Mouse (Mus musculus): Measurements from ENCODE around the gene Fgf11. TPM values are rescaled to one million over a fixed set of nuclear protein-coding genes. Genes with fewer than 3 reads are reported as not detected.
A peak's percentile ranks its signal among the peaks of the same experiment; 100 is the strongest.

Fgf11 gene
- polyA plus RNA-seq, 1 experiment from 2014 or later: 0.21 TPM

DNA sequence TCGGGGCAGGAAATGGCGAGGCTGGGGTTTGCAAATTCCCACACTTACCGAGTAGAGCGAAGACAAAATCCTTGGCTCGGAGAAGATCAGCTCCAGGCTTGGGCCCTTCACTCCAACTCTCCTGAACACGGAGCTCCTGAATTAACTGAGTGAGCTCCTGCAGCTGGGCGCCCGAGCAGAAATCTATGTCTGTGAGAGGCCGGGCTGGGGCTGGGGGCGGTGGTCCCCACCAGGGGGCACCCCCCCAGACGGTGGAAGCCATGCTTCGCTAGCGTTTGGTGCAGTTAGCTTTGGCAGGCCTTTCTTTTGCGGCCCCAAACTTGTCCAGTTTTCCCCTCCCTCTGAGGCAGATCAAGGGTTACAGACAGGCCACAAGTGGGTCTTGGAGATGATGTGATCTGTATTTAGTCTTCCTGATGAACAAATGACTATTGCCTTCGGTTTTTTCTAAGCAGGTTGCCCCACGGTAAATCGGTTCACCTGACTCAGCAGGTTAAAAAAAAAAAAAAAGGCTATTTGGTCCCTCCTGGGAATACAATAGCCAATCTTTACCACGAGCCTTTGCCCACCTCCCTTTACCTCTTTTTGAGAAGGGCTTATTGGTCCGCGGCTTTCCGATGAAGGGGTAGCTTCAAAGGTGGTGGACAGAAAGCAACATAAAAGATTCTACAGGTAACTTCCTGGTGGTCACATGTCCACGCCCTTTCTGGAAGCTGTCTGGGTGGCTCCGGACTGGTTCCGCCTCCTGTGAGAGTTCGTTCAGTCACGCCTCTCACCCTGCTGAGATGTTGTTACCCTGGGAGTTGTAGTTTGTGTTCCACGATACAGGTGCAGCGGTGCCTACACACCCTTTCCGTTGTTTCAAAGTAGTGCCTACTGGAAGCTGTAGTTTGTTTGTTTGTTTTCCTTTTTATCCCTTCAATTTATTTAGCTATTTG is 3.6 kb upstream of the Fgf11 start, which contains the start of gene Tmem102:
Gene Tmem102, minus strand, starts transcription at position 653 of the 938 bp plus-strand sequence.
- Histone ChIP-seq H3K4me3 (ENCODE audit: low read depth, low read length) (peak within 1 kb of the TSS; percentile 11; the same call in 1 of the 2 replicates), H3K4me1 (ENCODE audit: control insufficient read depth, low read depth, low read length) (peaks cover 37% of the 10 kb centered on the region), H3K36me3 (ENCODE audit: control insufficient read depth, insufficient read depth) (no peaks in the 10 kb centered on the region), H3K4me2 (ENCODE audit: low read depth, low read length) (peak within 1 kb of the TSS; percentile 78; the same call in 1 of the 2 replicates), H3K9ac (ENCODE audit: low read depth, low read length) (no peak within 1 kb of the TSS), H3K9me3 (replicated peaks; ENCODE audit: control insufficient read depth, low read length) (no peaks in the 10 kb centered on the region), H3K27ac (ENCODE audit: low read length) (no peak within 1 kb of the TSS), H3K27me3 (ENCODE audit: control insufficient read depth, insufficient read depth, low read depth, low read length) (peaks cover 65% of the 10 kb centered on the region)
- no peak for ATAC-seq (ENCODE audit: low read depth)
- WGBS (ENCODE audit: insufficient replicate concordance): 22% methylated on average over 29 of the region's 29 CpGs

DNA sequence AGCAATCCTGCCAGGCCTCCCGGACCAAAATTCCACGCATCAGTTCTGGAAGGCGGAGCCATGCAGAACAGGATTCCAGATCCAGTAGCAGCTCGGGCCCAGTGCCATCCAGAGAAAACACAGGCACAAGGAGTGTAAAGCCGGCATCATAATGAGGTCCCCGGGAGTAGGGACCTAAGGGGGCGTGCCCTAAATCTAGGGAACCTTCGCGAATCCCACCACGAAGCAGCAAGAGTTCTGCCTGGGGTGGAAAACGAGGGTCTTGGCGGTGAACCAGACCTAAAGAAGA is 2.9 kb upstream of the Fgf11 start:
- no peaks in the 10 kb centered on the region for H3K9me3 ChIP-seq (replicated peaks; ENCODE audit: control insufficient read depth, low read length)
- no peak overlapping the region for H3K9ac ChIP-seq (ENCODE audit: low read depth, low read length)
- H3K36me3 ChIP-seq (ENCODE audit: control insufficient read depth, insufficient read depth): no peaks in the 10 kb centered on the region
- H3K4me3 ChIP-seq (ENCODE audit: low read depth, low read length): no peak overlapping the region
- H3K27me3 ChIP-seq (ENCODE audit: control insufficient read depth, insufficient read depth, low read depth, low read length): peaks cover 71% of the 10 kb centered on the region
- no peak overlapping the region for H3K27ac ChIP-seq (ENCODE audit: low read length)
- peaks cover 37% of the 10 kb centered on the region for H3K4me1 ChIP-seq (ENCODE audit: control insufficient read depth, low read depth, low read length)
- H3K4me2 ChIP-seq (ENCODE audit: low read depth, low read length): peak overlapping the region; percentile 78; the same call in 1 of the 2 replicates
- WGBS (ENCODE audit: insufficient replicate concordance): 23% methylated on average over 12 of the region's 12 CpGs
- ATAC-seq (ENCODE audit: low read depth): no peak

DNA sequence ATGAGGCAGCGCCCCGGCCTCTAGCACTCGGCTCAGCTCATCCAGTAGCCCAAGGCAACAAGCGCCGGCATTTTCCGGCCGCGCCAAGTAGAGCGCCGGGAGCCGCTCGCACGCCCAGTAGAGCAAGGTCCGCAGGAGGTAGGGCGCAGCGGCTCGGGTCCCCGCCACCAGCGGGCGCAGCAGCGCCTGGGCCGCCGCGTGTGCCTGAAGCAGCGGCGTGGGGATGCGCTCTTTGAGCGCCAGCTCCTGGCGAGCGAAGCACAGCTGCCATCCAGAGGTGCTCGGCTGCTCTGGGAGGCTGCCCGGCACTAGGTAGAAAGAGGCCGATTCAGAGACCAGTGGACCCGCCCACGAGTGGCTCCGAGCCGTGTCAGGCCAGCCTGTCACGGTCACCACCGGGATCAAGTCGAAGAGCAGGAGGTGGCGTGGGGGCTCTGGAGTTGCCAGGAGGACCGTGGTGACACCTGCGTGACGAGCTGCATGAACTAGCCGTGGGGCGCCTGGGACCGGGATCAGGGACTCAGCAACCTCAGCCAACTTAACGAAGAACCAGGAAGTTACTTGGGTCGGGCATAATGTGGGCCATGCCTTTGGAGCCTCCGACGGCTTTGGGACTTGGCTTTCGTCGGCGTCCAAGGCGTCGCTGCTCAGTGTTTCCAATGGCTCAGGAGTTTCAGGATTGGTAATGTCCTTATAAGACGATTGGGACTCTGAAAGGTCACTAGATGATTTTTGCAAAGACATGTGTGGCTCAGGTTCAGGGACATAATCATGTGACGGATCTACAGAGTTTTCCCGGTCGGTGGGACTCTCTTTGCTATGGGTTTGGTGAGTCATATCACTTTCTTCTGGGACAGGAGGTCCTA is 2.4 kb upstream of the Fgf11 start:
- peak overlapping the region; percentile 29; the same call in 1 of the 2 replicates for H3K27ac ChIP-seq (ENCODE audit: low read length)
- peak overlapping the region; percentile 57 for H3K4me3 ChIP-seq (ENCODE audit: low read depth, low read length)
- peak overlapping the region; percentile 78 for H3K4me2 ChIP-seq (ENCODE audit: low read depth, low read length)
- H3K9me3 ChIP-seq (replicated peaks; ENCODE audit: control insufficient read depth, low read length): no peaks in the 10 kb centered on the region
- H3K4me1 ChIP-seq (ENCODE audit: control insufficient read depth, low read depth, low read length): peaks cover 37% of the 10 kb centered on the region
- WGBS (ENCODE audit: insufficient replicate concordance): 3% methylated on average over 60 of the region's 60 CpGs
- peak overlapping the region; percentile 41 for H3K9ac ChIP-seq (ENCODE audit: low read depth, low read length)
- H3K27me3 ChIP-seq (ENCODE audit: control insufficient read depth, insufficient read depth, low read depth, low read length): peaks cover 77% of the 10 kb centered on the region
- H3K36me3 ChIP-seq (ENCODE audit: control insufficient read depth, insufficient read depth): no peaks in the 10 kb centered on the region
- peak; percentile 72 for ATAC-seq (ENCODE audit: low read depth)

DNA sequence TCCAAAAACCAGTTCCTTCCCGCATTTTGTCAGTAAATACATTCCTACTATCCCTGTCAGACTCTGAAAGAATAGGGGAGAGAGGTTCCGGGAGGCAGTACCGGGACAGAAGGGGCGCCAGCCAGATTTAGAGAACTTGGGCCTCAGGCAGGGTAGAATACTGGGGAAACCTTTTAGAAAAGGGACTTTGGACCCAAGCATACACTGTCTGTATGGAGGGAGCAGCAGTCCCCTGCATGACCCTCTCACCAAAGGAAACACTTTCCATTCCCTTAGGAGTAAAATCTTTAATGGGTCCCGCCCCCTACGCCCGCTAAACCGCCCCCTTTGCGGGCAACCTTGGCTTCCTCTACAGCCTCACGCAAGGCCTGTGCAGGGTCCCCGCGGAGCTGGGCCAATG is 1.7 kb upstream of the Fgf11 start:
- Histone ChIP-seq H3K9me3 (replicated peaks; ENCODE audit: control insufficient read depth, low read length) (no peaks in the 10 kb centered on the region), H3K27me3 (ENCODE audit: control insufficient read depth, insufficient read depth, low read depth, low read length) (peaks cover 83% of the 10 kb centered on the region), H3K4me1 (ENCODE audit: control insufficient read depth, low read depth, low read length) (peaks cover 37% of the 10 kb centered on the region), H3K4me2 (ENCODE audit: low read depth, low read length) (peak overlapping the region; percentile 78), H3K9ac (ENCODE audit: low read depth, low read length) (peak overlapping the region; percentile 41), H3K4me3 (ENCODE audit: low read depth, low read length) (peak overlapping the region; percentile 57), H3K27ac (ENCODE audit: low read length) (peak overlapping the region; percentile 29; the same call in 1 of the 2 replicates), H3K36me3 (ENCODE audit: control insufficient read depth, insufficient read depth) (no peaks in the 10 kb centered on the region)
- peak; percentile 34 for ATAC-seq (ENCODE audit: low read depth)
- 2% methylated on average over 12 of the region's 12 CpGs for WGBS (ENCODE audit: insufficient replicate concordance)

DNA sequence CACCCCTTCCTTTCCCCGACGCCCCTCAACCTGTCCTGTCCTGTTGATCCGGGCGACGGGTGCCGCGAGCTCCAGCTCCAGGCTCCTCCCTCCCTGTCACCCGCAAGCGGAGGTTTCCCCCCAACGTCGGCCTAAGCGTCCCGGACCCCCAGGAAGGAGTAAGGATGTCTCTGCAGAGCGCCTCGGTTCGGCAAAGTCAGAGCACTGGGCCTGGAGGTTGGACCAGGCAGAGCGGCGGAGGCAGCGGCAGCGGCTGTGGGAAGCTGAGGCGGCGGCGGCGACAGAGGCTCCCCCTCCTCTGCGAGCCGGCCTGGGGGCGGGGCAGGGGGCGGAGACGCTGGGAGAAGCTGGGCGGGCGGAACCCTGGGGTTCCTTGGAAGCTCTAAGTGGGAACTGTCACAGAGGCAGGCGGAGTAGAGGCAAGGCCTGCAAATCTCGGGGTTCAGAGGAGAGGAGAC is 1.0 kb upstream of the Fgf11 start:
- peak overlapping the region; percentile 36; the same call in 1 of the 2 replicates for H3K9ac ChIP-seq (ENCODE audit: low read depth, low read length)
- H3K4me1 ChIP-seq (ENCODE audit: control insufficient read depth, low read depth, low read length): peaks cover 37% of the 10 kb centered on the region
- under 1% methylated on average over 32 of the region's 33 CpGs for WGBS (ENCODE audit: insufficient replicate concordance)

DNA sequence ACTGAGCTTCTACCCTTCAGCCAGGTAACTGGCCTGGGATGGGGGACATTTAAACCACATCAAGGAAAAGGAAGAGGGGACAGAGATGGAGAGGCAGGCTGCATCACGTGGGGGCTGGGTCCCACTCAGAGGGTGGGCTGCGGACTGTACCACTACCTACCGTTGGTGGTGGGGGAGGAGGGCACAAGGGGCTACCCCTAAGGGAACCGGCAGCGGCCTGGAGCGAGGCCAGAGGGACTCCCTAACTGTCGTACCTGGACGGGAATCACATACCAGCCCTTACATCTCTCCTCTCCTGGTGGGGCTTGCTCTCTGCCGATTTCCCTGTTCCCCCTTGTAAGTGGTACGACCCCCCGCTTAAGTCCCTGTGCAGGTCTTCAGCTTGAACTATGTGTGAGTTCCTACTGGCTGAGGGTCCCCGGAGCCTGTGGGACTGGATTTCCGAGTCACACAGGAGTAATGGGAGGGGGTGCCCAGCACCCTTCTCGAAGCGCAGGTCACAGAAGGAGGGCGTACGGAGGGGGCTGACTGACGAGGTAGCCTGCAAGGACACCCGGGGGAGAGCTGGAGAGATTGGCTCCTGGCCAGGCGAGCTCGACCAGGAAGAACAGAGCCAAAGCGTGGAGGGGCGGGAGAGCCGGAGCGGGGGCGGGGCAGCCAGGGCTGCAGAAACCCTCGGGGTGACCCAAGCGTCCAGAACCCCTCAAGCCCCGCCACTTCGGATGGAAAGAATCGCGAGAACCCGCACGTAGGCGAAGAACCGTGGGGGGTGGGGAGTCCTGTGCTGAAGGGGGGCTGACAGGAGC is 1.1 kb downstream of the Fgf11 start:
- Histone ChIP-seq H3K9me3 (replicated peaks; ENCODE audit: control insufficient read depth, low read length) (no peaks in the 10 kb centered on the region), H3K4me2 (ENCODE audit: low read depth, low read length) (peak overlapping the region; percentile 51), H3K27me3 (ENCODE audit: control insufficient read depth, insufficient read depth, low read depth, low read length) (peaks cover 96% of the 10 kb centered on the region), H3K9ac (ENCODE audit: low read depth, low read length) (no peak overlapping the region), H3K4me3 (ENCODE audit: low read depth, low read length) (peak overlapping the region; percentile 41), H3K36me3 (ENCODE audit: control insufficient read depth, insufficient read depth) (no peaks in the 10 kb centered on the region), H3K27ac (ENCODE audit: low read length) (no peak overlapping the region), H3K4me1 (ENCODE audit: control insufficient read depth, low read depth, low read length) (peaks cover 41% of the 10 kb centered on the region)
- WGBS (ENCODE audit: insufficient replicate concordance): under 1% methylated on average over 36 of the region's 36 CpGs
- ATAC-seq (ENCODE audit: low read depth): no peak

More for the DNA sequence above, 1.0 kb upstream of the Fgf11 start:
- Histone ChIP-seq H3K27me3 (ENCODE audit: control insufficient read depth, insufficient read depth, low read depth, low read length) (peaks cover 89% of the 10 kb centered on the region), H3K9me3 (replicated peaks; ENCODE audit: control insufficient read depth, low read length) (no peaks in the 10 kb centered on the region), H3K27ac (ENCODE audit: low read length) (no peak overlapping the region), H3K4me3 (ENCODE audit: low read depth, low read length) (peak overlapping the region; percentile 57), H3K36me3 (ENCODE audit: control insufficient read depth, insufficient read depth) (no peaks in the 10 kb centered on the region), H3K4me2 (ENCODE audit: low read depth, low read length) (peak overlapping the region; percentile 78)
- peak; percentile 43; the same call in 1 of the 2 replicates for ATAC-seq (ENCODE audit: low read depth)

DNA sequence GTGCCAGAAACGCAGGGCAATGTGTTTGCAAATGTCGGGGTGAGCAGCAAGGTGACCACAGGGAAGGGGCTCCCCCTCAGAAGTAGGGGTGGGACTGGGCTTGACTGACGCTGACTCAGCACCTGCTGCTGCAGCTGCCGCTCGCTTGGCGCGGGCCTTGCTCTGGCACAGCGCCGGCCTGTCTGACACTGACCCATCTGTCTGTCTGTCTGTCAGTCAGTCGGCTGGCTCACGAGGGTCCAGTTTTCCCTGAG is 1.6 kb downstream of the Fgf11 start:
- no peak for ATAC-seq (ENCODE audit: low read depth)
- H3K27ac ChIP-seq (ENCODE audit: low read length): no peak overlapping the region
- no peak overlapping the region for H3K4me2 ChIP-seq (ENCODE audit: low read depth, low read length)
- no peak overlapping the region for H3K9ac ChIP-seq (ENCODE audit: low read depth, low read length)
- WGBS (ENCODE audit: insufficient replicate concordance): 2% methylated on average over 11 of the region's 11 CpGs
- H3K4me1 ChIP-seq (ENCODE audit: control insufficient read depth, low read depth, low read length): peaks cover 42% of the 10 kb centered on the region
- H3K4me3 ChIP-seq (ENCODE audit: low read depth, low read length): no peak overlapping the region
- no peaks in the 10 kb centered on the region for H3K36me3 ChIP-seq (ENCODE audit: control insufficient read depth, insufficient read depth)
- peaks cover 90% of the 10 kb centered on the region for H3K27me3 ChIP-seq (ENCODE audit: control insufficient read depth, insufficient read depth, low read depth, low read length)
- H3K9me3 ChIP-seq (replicated peaks; ENCODE audit: control insufficient read depth, low read length): no peaks in the 10 kb centered on the region

DNA sequence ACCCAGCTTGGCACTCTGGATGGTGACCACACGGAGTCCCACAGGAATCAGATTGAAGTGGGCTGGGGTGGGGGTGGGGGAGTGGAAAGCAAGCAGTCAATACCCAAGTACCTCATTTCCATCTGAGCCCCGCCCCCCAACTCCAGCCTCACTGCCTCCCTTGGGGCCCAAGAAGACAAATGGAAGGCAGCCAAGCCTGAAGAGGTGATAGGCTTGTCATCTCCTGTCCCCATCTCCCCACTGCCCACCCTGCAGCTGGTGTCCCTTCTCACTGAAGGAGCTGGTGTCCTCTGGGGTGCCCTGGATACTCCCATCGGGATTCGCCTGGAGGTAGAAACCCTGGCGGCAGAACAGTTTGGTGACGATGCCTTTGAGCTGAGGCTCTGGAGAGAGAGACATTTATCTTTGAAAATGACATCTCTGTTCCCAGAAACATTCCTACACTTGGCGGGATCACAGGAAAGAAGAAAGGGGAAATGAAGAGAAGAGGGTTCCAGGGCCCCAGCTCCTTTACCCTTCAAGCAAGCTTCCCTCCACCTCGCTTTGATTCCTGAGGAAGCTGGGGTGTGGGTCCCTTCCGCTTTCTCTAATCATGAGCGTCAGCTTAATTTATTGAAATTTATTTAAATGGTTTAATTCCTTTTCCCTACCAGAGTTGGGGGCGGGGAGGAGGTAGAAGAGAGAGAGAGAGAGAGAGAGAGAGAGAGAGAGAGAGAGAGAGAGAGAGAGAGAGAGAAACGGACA is 2.1 kb downstream of the Fgf11 start:
- H3K27ac ChIP-seq (ENCODE audit: low read length): no peak overlapping the region
- WGBS (ENCODE audit: insufficient replicate concordance): 28% methylated on average over 12 of the region's 12 CpGs
- no peak overlapping the region for H3K4me3 ChIP-seq (ENCODE audit: low read depth, low read length)
- H3K27me3 ChIP-seq (ENCODE audit: control insufficient read depth, insufficient read depth, low read depth, low read length): peaks cover 85% of the 10 kb centered on the region
- no peak for ATAC-seq (ENCODE audit: low read depth)
- H3K9me3 ChIP-seq (replicated peaks; ENCODE audit: control insufficient read depth, low read length): no peaks in the 10 kb centered on the region
- no peak overlapping the region for H3K9ac ChIP-seq (ENCODE audit: low read depth, low read length)
- peaks cover 41% of the 10 kb centered on the region for H3K4me1 ChIP-seq (ENCODE audit: control insufficient read depth, low read depth, low read length)
- no peak overlapping the region for H3K4me2 ChIP-seq (ENCODE audit: low read depth, low read length)
- H3K36me3 ChIP-seq (ENCODE audit: control insufficient read depth, insufficient read depth): no peaks in the 10 kb centered on the region
